Mouse (Mus musculus) heart, postnatal 0 days (tissue): ENCODE measurements around the gene Mylk.

Source experiments
- CTCF ChIP-seq: IDR thresholded peaks from 2 replicates; pipeline ENCODE4 v1.5.1; 2016; ENCODE audit warnings: antibody characterized with exemption, control low read depth, low read depth
- EP300 ChIP-seq: IDR thresholded peaks from 2 replicates; pipeline ENCODE4 v1.6.1; 2016; ENCODE audit warnings: antibody characterized with exemption, low read depth

- TF ChIP-seq CTCF (no peak), EP300 (no peak)
Observed at GRCm38 (mm10) chr16:34742930-34743329, 2.1 kb upstream of the Mylk start.
